Mouse (Mus musculus) bone marrow macrophage, adult 2 months (primary cell): ENCODE measurements around the gene Tex14.

Source experiments
- CTCF ChIP-seq: IDR thresholded peaks from 2 replicates; pipeline ENCODE4 v1.5.1; 2012; ENCODE audit warnings: low read depth, mild to moderate bottlenecking, low read length, moderate library complexity
- POLR2A ChIP-seq: IDR thresholded peaks from 2 replicates; pipeline ENCODE4 v1.6.1; 2012; ENCODE audit warnings: mild to moderate bottlenecking, low read depth, low read length, borderline replicate concordance

GRCm38 (mm10) chr11:87579713-87580112, 174.8 kb downstream of the Tex14 start:
- TF ChIP-seq CTCF (no peak), POLR2A (no peak)
